Mouse (Mus musculus) adrenal gland, postnatal 14 days (tissue): Measurements from ENCODE around the gene Rplp2. TPM values are rescaled to one million over a fixed set of nuclear protein-coding genes. Genes with fewer than 3 reads are reported as not detected.
A peak's percentile ranks its signal among the peaks of the same experiment; 100 is the strongest.
"Not testable (repeated sequence)": the region's sequence is repeated elsewhere in the genome, so short reads cannot be mapped to it uniquely, and the experiment has no call there.

Source experiments
- DNase-seq: peaks from one replicate; pipeline ENCODE4 v3.0.0; 2021; ENCODE audit warnings: mixed read lengths
- total RNA-seq: library from RNA; stranded (reverse); gene quantifications from 2 replicates; pipeline ENCODE4 v1.2.3, GENCODE M21; 2021

The Rplp2 gene
- total RNA-seq, 1 experiment from 2014 or later = 908 TPM

GRCm38 (mm10) chr7:141446374-141446773 is 796 bp upstream of the Rplp2 start:
- DNase-seq = not testable (repeated sequence)

GRCm38 (mm10) chr7:141451928-141452327 is 4.8 kb downstream of the Rplp2 start:
- peak; percentile 67 for DNase-seq

GRCm38 (mm10) chr7:141453636-141454035 is 6.5 kb downstream of the Rplp2 start:
- DNase-seq = no peak

- DNase-seq = peak; percentile 99
Observed at GRCm38 (mm10) chr7:141454967-141455551, 7.9 kb downstream of the Rplp2 start, which contains the start of gene Pnpla2. Gene Pnpla2, plus strand, starts transcription at chr7:141455198.

GRCm38 (mm10) chr7:141455610-141456314 is 8.6 kb downstream of the Rplp2 start:
- DNase-seq = peak; percentile 86

GRCm38 (mm10) chr7:141456739-141457138 is 9.6 kb downstream of the Rplp2 start:
- DNase-seq = peak; percentile 80

- peak; percentile 9 for DNase-seq
Observed at GRCm38 (mm10) chr7:141457236-141457635, 10.1 kb downstream of the Rplp2 start.

GRCm38 (mm10) chr7:141457986-141458660 is 11.0 kb downstream of the Rplp2 start:
- peak; percentile 81 for DNase-seq

GRCm38 (mm10) chr7:141458661-141459060 is 11.5 kb downstream of the Rplp2 start:
- no peak for DNase-seq

- DNase-seq = peak; percentile 66
Observed at GRCm38 (mm10) chr7:141459301-141459711, 12.1 kb downstream of the Rplp2 start.

- peak; percentile 19 for DNase-seq
Observed at GRCm38 (mm10) chr7:141460001-141460390, 12.8 kb downstream of the Rplp2 start.

- DNase-seq = peak; percentile 33
Observed at GRCm38 (mm10) chr7:141460391-141461113, 13.4 kb downstream of the Rplp2 start, which contains the start of gene Cracr2b. Gene Cracr2b, plus strand, starts transcription at chr7:141461094.

GRCm38 (mm10) chr7:141461521-141462332 is 14.6 kb downstream of the Rplp2 start:
- DNase-seq = peak; percentile 64

- peak; percentile 67 for DNase-seq
Observed at GRCm38 (mm10) chr7:141462333-141462821, 15.2 kb downstream of the Rplp2 start.

GRCm38 (mm10) chr7:141463824-141464602 is 16.8 kb downstream of the Rplp2 start:
- DNase-seq = peak; percentile 71

GRCm38 (mm10) chr7:141464603-141465201 is 17.5 kb downstream of the Rplp2 start:
- peak; percentile 43 for DNase-seq

- DNase-seq = no peak
Observed at GRCm38 (mm10) chr7:141465388-141466044, 18.3 kb downstream of the Rplp2 start.

- DNase-seq = peak; percentile 65
Observed at GRCm38 (mm10) chr7:141466045-141466394, 18.9 kb downstream of the Rplp2 start.

- no peak for DNase-seq
Observed at GRCm38 (mm10) chr7:141466607-141467148, 19.5 kb downstream of the Rplp2 start.
